Mouse (Mus musculus) stomach, postnatal 0 days (tissue): ENCODE results near the gene Ripor1.

Experiments
- CTCF ChIP-seq: IDR thresholded peaks from 2 replicates; pipeline ENCODE4 v1.5.1; 2016; ENCODE audit warnings: antibody characterized with exemption, low read depth, mild to moderate bottlenecking, moderate library complexity
- EP300 ChIP-seq: optimal IDR thresholded peaks from 2 replicates; pipeline ENCODE3; 2016; ENCODE audit warnings: antibody characterized with exemption

DNA sequence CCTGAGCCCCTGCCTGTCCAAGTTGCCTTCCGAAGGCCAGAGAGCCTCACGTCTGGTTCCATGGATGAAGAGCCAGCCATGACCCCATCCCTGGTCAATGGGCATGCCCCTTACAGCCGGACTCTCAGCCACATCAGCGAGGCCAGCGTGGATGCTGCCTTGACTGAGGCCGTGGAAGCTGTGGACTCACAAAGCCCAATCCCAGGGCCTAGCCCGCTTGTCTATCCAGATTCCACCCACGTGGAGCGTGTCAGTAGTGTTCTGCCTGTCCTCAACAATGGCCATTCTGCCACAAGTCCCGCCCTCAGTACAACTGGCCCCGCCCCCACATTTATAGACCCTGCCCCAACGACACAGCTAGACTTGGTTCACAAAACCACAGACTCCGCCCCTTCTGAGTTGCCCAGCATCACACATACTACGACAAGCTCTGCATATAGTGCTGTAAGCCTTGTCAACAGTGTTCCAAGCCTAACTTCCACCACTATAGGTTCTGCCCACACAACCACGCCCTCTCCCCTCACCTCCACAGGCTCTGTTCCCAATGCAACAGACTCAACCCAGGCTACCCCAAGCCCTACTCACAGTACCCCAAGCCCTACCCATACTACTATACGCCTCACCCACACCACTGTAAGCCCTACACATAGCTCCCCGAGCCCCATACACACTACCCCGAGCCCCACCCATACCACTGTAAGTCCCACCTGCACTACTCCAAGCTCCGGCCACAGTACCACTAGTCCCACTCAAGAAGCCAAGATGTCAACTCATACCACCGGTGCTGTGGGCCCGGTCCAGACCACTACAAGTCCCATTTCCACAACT lies 12.6 kb downstream of the Ripor1 start:
- TF ChIP-seq EP300 (no peak), CTCF (no peak)
